Mouse (Mus musculus) liver, embryonic 14.5 days (tissue): ENCODE measurements around the gene E2f1. TPM values are rescaled to one million over a fixed set of nuclear protein-coding genes. Genes with fewer than 3 reads are reported as not detected.

Source experiments
- ATAC-seq: fragments of 200-750 bp; cut with Nextera tagmentation; 2 replicates; pipeline ENCODE4 v1.8.0; 2017; ENCODE audit warnings: moderate number of reproducible peaks, mild to moderate bottlenecking, moderate library complexity; ENCODE audit not compliant: insufficient read depth
- DNase-seq, 3 experiments: peaks; one replicate each; pipeline ENCODE4 v3.0.0-alpha.2; 2012 to 2013; ENCODE audit warnings: low read depth in 3 of 3, low spot score in 3 of 3
- H3K27ac ChIP-seq: fragments of 300-500 bp; sonication (generic); 2 replicates; pipeline ENCODE4 v1.5.1; 2014; ENCODE audit warnings: moderate library complexity, mild to moderate bottlenecking, control low read depth, inconsistent platforms
- H3K27me3 ChIP-seq: fragments of 300-500 bp; sonication (generic); 2 replicates; pipeline ENCODE4 v1.6.1; 2014; ENCODE audit warnings: mild to moderate bottlenecking, low read length, moderate library complexity; ENCODE audit not compliant: control insufficient read depth, insufficient read depth
- H3K36me3 ChIP-seq: fragments of 300-500 bp; sonication (generic); replicated peaks from 2 replicates; pipeline ENCODE4 v1.6.1; 2014; ENCODE audit warnings: low read depth; ENCODE audit not compliant: control insufficient read depth, insufficient read depth
- H3K4me1 ChIP-seq, 2 experiments: fragments of 200-500 bp in 1 of 2; fragments of 300-500 bp in 1 of 2; sonication (generic) in 1 of 2; replicated peaks; 2 replicates each; pipeline ENCODE4 v1.6.1; 2012 to 2014; ENCODE audit warnings: antibody characterized with exemption in 1 of 2, inconsistent platforms in 1 of 2, low read length in 1 of 2; ENCODE audit not compliant: control insufficient read depth in 2 of 2, insufficient read depth in 2 of 2
- H3K4me2 ChIP-seq: fragments of 300-500 bp; sonication (generic); 2 replicates; pipeline ENCODE4 v1.6.1; 2014; ENCODE audit warnings: low read depth, mild to moderate bottlenecking, control low read depth, moderate library complexity
- H3K4me3 ChIP-seq, 2 experiments: fragments of 200-500 bp in 1 of 2; fragments of 300-500 bp in 1 of 2; sonication (generic) in 1 of 2; 2 replicates each; pipeline ENCODE4 v1.5.1; 2012 to 2014; ENCODE audit warnings: low read depth in 2 of 2, low read length in 2 of 2, mild to moderate bottlenecking in 2 of 2, control low read depth in 1 of 2, inconsistent platforms in 1 of 2, moderate library complexity in 1 of 2; ENCODE audit not compliant: insufficient read depth in 1 of 2
- H3K9ac ChIP-seq: fragments of 300-500 bp; sonication (generic); replicated peaks from 2 replicates; pipeline ENCODE4 v1.6.1; 2014; ENCODE audit warnings: mild to moderate bottlenecking, control low read depth, moderate library complexity
- H3K9me3 ChIP-seq: fragments of 300-500 bp; sonication (generic); 2 replicates; pipeline ENCODE4 v1.6.1; 2016; ENCODE audit warnings: low read length, mixed read lengths; ENCODE audit not compliant: control insufficient read depth
- CTCF ChIP-seq: IDR thresholded peaks from 2 replicates; pipeline ENCODE4 v1.5.1; 2016; ENCODE audit warnings: antibody characterized with exemption, low read depth, control low read depth
- EP300 ChIP-seq: IDR thresholded peaks from 2 replicates; pipeline ENCODE4 v1.6.1; 2016; ENCODE audit warnings: antibody characterized with exemption, low read depth
- WGBS: fragments of 180-500 bp; shearing (Covaris S2); extraction: QIAGEN DNeasy Blood & Tissue Kit; methylation state at CpG from one replicate; pipeline ENCODE4 v1.1.7; 2014; ENCODE audit not compliant: insufficient replicate concordance; 5-methylcytosine and 5-hydroxymethylcytosine counted together
- polyA plus RNA-seq, 2 experiments: library from polyadenylated mRNA; depleted of rRNA in 1 of 2; stranded (reverse) in 1 of 2; unstranded in 1 of 2; fragments of >200 nt; fragmentation: Nextera tagmentation in 1 of 2; extraction: Ambion mirVana in 1 of 2; gene quantifications; 2 replicates each; pipeline versions ENCODE4 v1.2.1 to v1.2.3; 2012 to 2014

Gene E2f1
- polyA plus RNA-seq, 2 experiments, result 6.0 to 26.2 TPM

- Histone ChIP-seq H3K27me3 (peaks cover 27% of the 10 kb centered on the region), H3K4me1 (peaks cover 2 to 4% of the 10 kb centered on the region in 2 experiments; a peak in 1 of 4 replicates), H3K4me2 (peak overlapping the region; percentile 52), H3K36me3 (no peaks in the 10 kb centered on the region), H3K9me3 (no peaks in the 10 kb centered on the region), H3K4me3 (no peak overlapping the region), H3K9ac (no peak overlapping the region), H3K27ac (no peak overlapping the region)
- WGBS, result 23% methylated on average over 27 of the region's 27 CpGs
- no peak for TF ChIP-seq EP300
- peak; percentile 81 for TF ChIP-seq CTCF
- DNase-seq (no peak), ATAC-seq (peak; percentile 32; the same call in 1 of the 2 replicates)
These were observed 17.2 kb downstream of the E2f1 start for GRCm38 (mm10) chr2:154552424-154552907.

GRCm38 (mm10) chr2:154551927-154552326 is 17.8 kb downstream of the E2f1 start:
- Histone ChIP-seq H3K4me1 (peaks cover 2 to 3% of the 10 kb centered on the region in 2 experiments; a peak in 1 of 4 replicates), H3K9ac (no peak overlapping the region), H3K4me2 (peak overlapping the region; percentile 52), H3K4me3 (no peak overlapping the region), H3K27ac (no peak overlapping the region), H3K27me3 (peaks cover 27% of the 10 kb centered on the region), H3K36me3 (no peaks in the 10 kb centered on the region), H3K9me3 (no peaks in the 10 kb centered on the region)
- WGBS, result 40% methylated on average over 21 of the region's 21 CpGs
- DNase-seq, result no peak
- ATAC-seq, result peak; percentile 19; the same call in 1 of the 2 replicates
- no peak for TF ChIP-seq CTCF
- no peak for TF ChIP-seq EP300

- no peak within 1 kb of the TSS for H3K4me3 ChIP-seq
These were observed 18.2 kb downstream of the E2f1 start, which contains the start of gene Actl10 for GRCm38 (mm10) chr2:154551476-154551875. TSS of gene Actl10 (plus strand) at chr2:154551776.

GRCm38 (mm10) chr2:154550937-154551336 is 18.8 kb downstream of the E2f1 start:
- Histone ChIP-seq H3K9ac (no peak overlapping the region), H3K27me3 (peaks cover 27% of the 10 kb centered on the region), H3K9me3 (no peaks in the 10 kb centered on the region), H3K36me3 (no peaks in the 10 kb centered on the region), H3K4me3 (no peak overlapping the region), H3K4me1 (peaks cover 2 to 3% of the 10 kb centered on the region in 2 experiments; a peak in 1 of 4 replicates), H3K27ac (no peak overlapping the region), H3K4me2 (no peak overlapping the region)
- WGBS, result 50% methylated on average over 2 of the region's 2 CpGs
- DNase-seq (no peak), ATAC-seq (no peak)
- TF ChIP-seq EP300 (no peak), CTCF (no peak)

More at GRCm38 (mm10) chr2:154551476-154551875, 18.2 kb downstream of the E2f1 start, which contains the start of gene Actl10:
- H3K4me2 ChIP-seq, result peak within 1 kb of the TSS; percentile 52
- no peak for DNase-seq
- ATAC-seq, result no peak
- H3K9ac ChIP-seq, result no peak within 1 kb of the TSS
- 67% methylated on average over 4 of the region's 4 CpGs for WGBS
- TF ChIP-seq CTCF (no peak), EP300 (no peak)
- peaks cover 27% of the 10 kb centered on the region for H3K27me3 ChIP-seq
- H3K27ac ChIP-seq, result no peak within 1 kb of the TSS
- no peaks in the 10 kb centered on the region for H3K9me3 ChIP-seq
- no peaks in the 10 kb centered on the region for H3K36me3 ChIP-seq
- peaks cover 2 to 3% of the 10 kb centered on the region in 2 experiments; a peak in 1 of 4 replicates for H3K4me1 ChIP-seq

GRCm38 (mm10) chr2:154549886-154550189 is 19.9 kb downstream of the E2f1 start:
- no peak for ATAC-seq
- Histone ChIP-seq H3K4me2 (peak overlapping the region; percentile 68), H3K36me3 (no peaks in the 10 kb centered on the region), H3K27me3 (peaks cover 27% of the 10 kb centered on the region), H3K9ac (no peak overlapping the region), H3K4me3 (no peak overlapping the region), H3K27ac (no peak overlapping the region), H3K9me3 (no peaks in the 10 kb centered on the region), H3K4me1 (peaks cover 2 to 3% of the 10 kb centered on the region in 2 experiments; a peak in 1 of 4 replicates)
- no peak for DNase-seq
- 14% methylated on average over 20 of the region's 20 CpGs for WGBS
- TF ChIP-seq EP300 (no peak), CTCF (peak; percentile 8; the same call in 1 of the 2 replicates)
